Mouse (Mus musculus) G1E (cell line): ENCODE measurements around the gene 2410004B18Rik. TPM values are rescaled to one million over a fixed set of nuclear protein-coding genes. Genes with fewer than 3 reads are reported as not detected.

Source experiments
- ATAC-seq: 2 replicates; pipeline ENCODE4 v1.8.0; 2016; ENCODE audit warnings: mild to moderate bottlenecking; ENCODE audit not compliant: insufficient number of reproducible peaks, poor library complexity, low FRiP score, severe bottlenecking; ENCODE audit errors: extremely low read depth
- DNase-seq: peaks from one replicate; pipeline ENCODE4 v3.0.0; 2012; ENCODE audit warnings: low spot score
- H3K27me3 ChIP-seq: 2 replicates; pipeline ENCODE4 v1.6.1; 2012; ENCODE audit warnings: mild to moderate bottlenecking, low read length, inconsistent platforms; ENCODE audit not compliant: insufficient read depth
- H3K36me3 ChIP-seq: replicated peaks from 2 replicates; pipeline ENCODE3; 2012; ENCODE audit warnings: mild to moderate bottlenecking, inconsistent platforms
- H3K4me1 ChIP-seq: 2 replicates; pipeline ENCODE4 v1.6.1; 2012; ENCODE audit warnings: low read depth, low read length, inconsistent platforms, mixed read lengths; ENCODE audit not compliant: insufficient read depth
- H3K4me3 ChIP-seq: 2 replicates; pipeline ENCODE4 v1.5.1; 2012; ENCODE audit warnings: low read depth, mild to moderate bottlenecking, inconsistent platforms, low read length, moderate library complexity, mixed read lengths
- H3K9me3 ChIP-seq: replicated peaks from 2 replicates; pipeline ENCODE4 v1.6.1; 2012; ENCODE audit warnings: inconsistent platforms
- CTCF ChIP-seq: IDR thresholded peaks from 2 replicates; pipeline ENCODE4 v1.5.1; 2012; ENCODE audit warnings: low read depth, low read length, inconsistent platforms, mixed read lengths
- GATA1 ChIP-seq: IDR thresholded peaks from 2 replicates; pipeline ENCODE4 v1.6.1; 2012; ENCODE audit warnings: borderline replicate concordance, low read length, inconsistent platforms, mixed read lengths
- GATA2 ChIP-seq: IDR thresholded peaks from 2 replicates; pipeline ENCODE4 v1.6.1; 2012; ENCODE audit warnings: low read depth, low read length, inconsistent platforms, borderline replicate concordance
- POLR2AphosphoS5 ChIP-seq: IDR thresholded peaks from 2 replicates; pipeline ENCODE4 v1.6.1; 2012; ENCODE audit warnings: low read depth, low read length, inconsistent platforms; ENCODE audit not compliant: insufficient replicate concordance
- TAL1 ChIP-seq: conservative IDR thresholded peaks from 2 replicates; pipeline ENCODE4 v1.6.1; 2012; ENCODE audit warnings: low read depth, low read length, inconsistent platforms, mixed read lengths
- polyA plus RNA-seq: library from polyadenylated mRNA; stranded (reverse); fragments of >175 nt; gene quantifications from 2 replicates; pipeline ENCODE4 v1.2.3, GENCODE M21; 2012
- total RNA-seq, 2 experiments: library from RNA; stranded (forward) in 1 of 2; stranded (reverse) in 1 of 2; fragments of 200-1000 nt in 1 of 2; fragments of >200 nt in 1 of 2; fragmentation: Nextera tagmentation in 1 of 2; gene quantifications; 2 replicates each; pipeline ENCODE4 v1.2.3; 2014 to 2017

Gene 2410004B18Rik
- total and polyA plus RNA-seq, 3 experiments: 24.8 to 57.5 (median 45.9) TPM

DNA sequence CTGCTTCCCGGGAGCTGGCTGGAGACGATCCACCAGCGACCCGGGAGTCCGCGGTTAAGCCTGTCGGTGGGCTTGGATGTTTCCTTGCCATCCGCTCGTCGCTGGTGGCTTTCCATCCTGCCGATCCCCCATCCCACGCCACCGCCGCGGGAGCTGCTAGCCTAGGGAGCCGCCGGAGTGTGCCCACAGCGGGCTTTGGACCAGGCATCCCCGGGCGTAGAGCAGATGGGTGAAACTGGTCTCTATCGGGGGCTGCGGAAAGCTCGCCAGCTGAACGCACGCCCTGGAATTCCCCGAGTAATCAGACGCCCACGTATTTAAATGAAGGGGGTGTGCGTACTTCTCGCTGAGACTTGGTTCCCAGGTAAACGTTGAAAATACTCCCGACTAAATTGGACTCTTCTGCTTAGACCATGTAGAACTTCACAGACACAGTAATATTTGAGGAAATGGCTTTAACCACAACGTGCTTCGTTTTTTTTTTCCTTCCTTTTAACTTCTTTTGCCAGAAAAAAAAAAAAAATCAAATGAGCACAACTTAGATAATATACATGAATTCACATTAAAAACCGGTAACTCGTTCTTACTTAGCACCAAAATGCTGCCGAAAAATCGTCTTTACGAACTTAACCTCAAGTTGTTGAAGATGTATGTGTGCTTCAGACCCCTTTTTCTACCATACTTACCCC lies 13.0 kb upstream of the 2410004B18Rik start:
- DNase-seq (peak; percentile 29), ATAC-seq (no peak)
- Histone ChIP-seq H3K4me1 (peaks cover 37% of the 10 kb centered on the region), H3K9me3 (no peaks in the 10 kb centered on the region), H3K4me3 (peak overlapping the region; percentile 94), H3K27me3 (no peaks in the 10 kb centered on the region), H3K36me3 (peaks cover 34% of the 10 kb centered on the region)
- TF ChIP-seq POLR2AphosphoS5: no peak
- TF ChIP-seq TAL1: no peak
- TF ChIP-seq GATA2: no peak
- TF ChIP-seq GATA1: no peak
- TF ChIP-seq CTCF: no peak

DNA sequence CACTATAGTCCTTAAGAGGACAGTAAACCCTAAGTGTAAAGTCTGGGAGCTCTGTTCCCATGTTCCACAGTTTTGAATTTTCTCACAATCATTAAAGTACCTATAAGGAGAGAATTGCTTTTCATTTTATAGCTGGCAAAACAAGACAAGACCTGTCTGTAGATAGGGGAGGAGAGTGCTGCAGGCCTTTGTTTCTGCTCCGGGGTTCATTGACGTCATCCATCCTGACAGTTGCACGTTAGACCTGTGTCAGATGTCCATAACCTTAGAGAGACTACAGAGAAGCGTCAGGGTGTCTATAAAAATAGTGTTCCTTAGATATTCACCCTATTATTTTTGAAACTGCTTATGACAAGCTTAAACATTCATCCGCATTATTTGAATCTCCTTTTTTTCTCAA lies 12.3 kb upstream of the 2410004B18Rik start:
- Histone ChIP-seq H3K27me3 (no peaks in the 10 kb centered on the region), H3K4me3 (peak overlapping the region; percentile 94), H3K4me1 (peaks cover 41% of the 10 kb centered on the region), H3K36me3 (peaks cover 41% of the 10 kb centered on the region), H3K9me3 (no peaks in the 10 kb centered on the region)
- no peak for TF ChIP-seq GATA2
- no peak for TF ChIP-seq POLR2AphosphoS5
- no peak for TF ChIP-seq GATA1
- TF ChIP-seq TAL1: no peak
- no peak for TF ChIP-seq CTCF
- peak; percentile 30 for DNase-seq
- ATAC-seq: no peak

DNA sequence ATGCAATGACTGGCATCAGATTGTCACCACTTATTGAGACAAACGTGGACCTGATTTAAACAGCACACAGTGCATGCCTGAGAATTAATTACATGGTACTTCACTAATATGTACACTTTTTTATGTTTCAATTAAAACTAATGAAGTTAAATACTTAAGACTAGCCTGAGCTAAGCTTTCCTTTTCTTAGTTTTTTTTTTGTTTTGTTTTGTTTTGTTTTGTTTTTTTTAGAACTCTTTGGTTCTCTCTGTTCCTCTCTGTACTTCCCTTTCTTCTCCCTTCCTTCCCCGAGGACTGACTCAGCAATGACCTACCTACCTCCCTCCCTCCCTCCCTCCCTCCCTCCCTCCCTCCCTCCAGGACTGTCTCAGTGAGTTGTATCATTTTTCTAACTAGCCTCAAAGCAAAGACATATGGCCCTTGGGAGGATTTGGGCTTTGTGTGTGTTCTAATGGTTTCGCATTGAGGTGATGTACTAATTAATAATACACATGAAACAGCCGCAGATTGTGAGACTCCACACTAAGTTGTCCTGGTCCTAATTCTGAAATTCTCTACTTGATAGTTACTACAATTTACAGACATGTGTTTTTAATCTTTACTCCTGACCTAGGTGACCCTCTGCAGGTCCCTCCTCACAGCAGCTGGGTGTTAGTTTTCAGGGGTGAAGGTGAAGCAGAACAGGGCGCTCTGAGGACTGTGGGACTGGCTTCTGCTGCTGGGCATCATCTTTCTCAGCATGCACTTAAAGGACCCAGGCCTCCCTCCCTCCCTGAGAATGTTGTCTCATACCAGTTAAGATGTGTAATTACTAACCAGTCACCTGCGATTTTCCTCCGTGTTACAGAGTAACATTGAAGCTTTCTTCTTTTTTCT lies 8.1 kb upstream of the 2410004B18Rik start:
- Histone ChIP-seq H3K36me3 (peaks cover 82% of the 10 kb centered on the region), H3K4me3 (no peak overlapping the region; the same call in 1 of the 2 replicates), H3K27me3 (no peaks in the 10 kb centered on the region), H3K4me1 (peaks cover 49% of the 10 kb centered on the region), H3K9me3 (no peaks in the 10 kb centered on the region)
- TF ChIP-seq GATA2: no peak
- TF ChIP-seq CTCF: no peak
- no peak for TF ChIP-seq POLR2AphosphoS5
- TF ChIP-seq TAL1: no peak
- no peak for TF ChIP-seq GATA1
- ATAC-seq (peak; percentile 65), DNase-seq (peak; percentile 16)

DNA sequence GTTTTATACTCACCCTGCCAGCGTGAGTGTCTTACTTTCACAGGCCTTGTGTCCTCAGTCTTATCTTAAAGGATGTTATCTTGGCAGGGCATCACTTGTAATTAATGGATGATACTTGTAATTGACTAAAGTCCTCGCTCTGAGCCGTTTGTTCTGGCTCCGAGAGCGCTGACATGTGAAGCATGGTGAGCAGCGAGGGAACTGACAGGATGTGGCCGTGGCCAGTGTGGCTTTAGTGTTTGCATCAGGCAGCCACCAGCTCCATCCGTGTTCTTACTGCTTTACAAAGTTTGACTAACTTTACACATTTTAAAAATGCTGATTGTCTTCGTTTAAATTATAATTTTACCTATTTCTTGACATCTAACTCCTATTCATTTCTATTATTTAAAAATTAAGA lies 4.0 kb upstream of the 2410004B18Rik start:
- TF ChIP-seq GATA2: no peak
- no peak for TF ChIP-seq GATA1
- no peak for TF ChIP-seq TAL1
- Histone ChIP-seq H3K9me3 (no peaks in the 10 kb centered on the region), H3K4me1 (peaks cover 25% of the 10 kb centered on the region), H3K4me3 (no peak overlapping the region), H3K27me3 (no peaks in the 10 kb centered on the region), H3K36me3 (peaks cover 70% of the 10 kb centered on the region)
- DNase-seq (no peak), ATAC-seq (no peak)

DNA sequence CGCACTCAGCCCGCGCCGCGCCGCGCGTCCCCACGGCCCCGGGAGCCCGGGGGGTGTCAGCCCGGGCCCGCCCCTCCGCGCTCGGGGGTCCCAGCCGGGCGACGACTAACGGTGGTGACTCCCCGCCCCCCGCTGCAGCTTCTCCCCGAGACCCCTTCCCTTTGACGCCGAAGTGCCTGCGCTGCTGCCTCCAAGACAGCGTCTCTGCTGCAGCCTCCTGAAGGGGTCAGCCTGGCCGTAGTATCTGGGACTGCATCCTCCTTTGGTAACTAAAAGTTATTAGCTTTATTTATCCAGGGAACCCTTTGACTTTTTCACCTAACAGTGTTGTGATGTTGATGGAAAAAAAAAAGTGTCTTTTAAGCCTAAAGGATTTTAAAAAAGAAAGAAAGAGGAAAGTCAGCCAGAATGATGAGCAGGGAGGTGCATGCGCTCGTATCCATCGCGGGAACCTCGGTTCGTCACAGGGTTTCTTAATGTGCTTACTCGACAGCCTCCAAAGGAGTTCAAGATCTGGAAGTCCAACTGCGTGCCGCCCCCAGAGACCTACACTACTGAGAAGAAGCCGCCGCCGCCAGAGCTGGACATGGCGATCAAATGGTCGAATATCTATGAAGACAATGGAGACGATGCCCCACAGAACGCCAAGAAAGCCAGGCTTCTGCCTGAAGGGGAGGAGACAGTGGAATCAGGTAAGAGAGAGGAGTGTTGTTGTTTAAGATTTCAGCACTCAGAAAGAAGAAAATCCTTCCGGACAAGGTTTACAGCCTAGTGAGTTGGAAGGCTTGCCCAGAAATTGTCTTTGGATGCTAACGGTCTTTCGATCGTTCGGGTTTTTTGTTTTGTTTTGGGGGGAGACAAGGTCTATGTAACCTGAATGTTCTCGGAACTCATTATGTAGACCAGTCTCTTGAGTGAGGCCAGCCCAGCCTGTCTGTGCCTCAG lies 863 bp downstream of the 2410004B18Rik start:
- Histone ChIP-seq H3K27me3 (no peaks in the 10 kb centered on the region), H3K4me1 (peaks cover 48% of the 10 kb centered on the region), H3K9me3 (no peaks in the 10 kb centered on the region), H3K4me3 (peak overlapping the region; percentile 97), H3K36me3 (peaks cover 71% of the 10 kb centered on the region)
- no peak for ATAC-seq
- no peak for DNase-seq
- no peak for TF ChIP-seq GATA1
- TF ChIP-seq POLR2AphosphoS5: no peak
- no peak for TF ChIP-seq TAL1
- no peak for TF ChIP-seq GATA2
- TF ChIP-seq CTCF: no peak

DNA sequence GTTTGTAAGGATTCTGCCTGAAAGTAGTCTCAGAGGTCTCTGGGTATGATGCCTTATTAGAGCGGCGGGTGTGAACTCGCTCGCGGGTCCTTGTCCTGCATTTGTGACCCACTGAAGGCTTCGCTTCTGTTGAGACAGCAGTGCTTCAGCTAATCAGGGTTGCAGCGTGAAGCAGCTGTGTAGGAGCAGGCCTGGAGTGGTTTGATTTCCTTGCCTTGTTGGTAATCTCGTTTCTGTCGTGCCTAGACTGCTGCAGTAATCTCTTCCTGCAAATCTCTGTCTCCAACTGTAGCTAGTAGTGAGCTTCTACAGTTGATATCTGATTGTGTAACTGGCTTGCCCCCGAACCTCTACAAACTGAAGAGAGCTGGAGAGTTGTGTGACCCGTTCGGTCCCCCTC lies 1.6 kb downstream of the 2410004B18Rik start:
- peak; percentile 30 for DNase-seq
- Histone ChIP-seq H3K4me3 (peak overlapping the region; percentile 97), H3K27me3 (no peaks in the 10 kb centered on the region), H3K9me3 (no peaks in the 10 kb centered on the region), H3K4me1 (peaks cover 51% of the 10 kb centered on the region), H3K36me3 (peaks cover 72% of the 10 kb centered on the region)
- TF ChIP-seq TAL1 (peak; percentile 66), POLR2AphosphoS5 (no peak), GATA1 (no peak)
- ATAC-seq: peak; percentile 56
